In the genomic region with DNA sequence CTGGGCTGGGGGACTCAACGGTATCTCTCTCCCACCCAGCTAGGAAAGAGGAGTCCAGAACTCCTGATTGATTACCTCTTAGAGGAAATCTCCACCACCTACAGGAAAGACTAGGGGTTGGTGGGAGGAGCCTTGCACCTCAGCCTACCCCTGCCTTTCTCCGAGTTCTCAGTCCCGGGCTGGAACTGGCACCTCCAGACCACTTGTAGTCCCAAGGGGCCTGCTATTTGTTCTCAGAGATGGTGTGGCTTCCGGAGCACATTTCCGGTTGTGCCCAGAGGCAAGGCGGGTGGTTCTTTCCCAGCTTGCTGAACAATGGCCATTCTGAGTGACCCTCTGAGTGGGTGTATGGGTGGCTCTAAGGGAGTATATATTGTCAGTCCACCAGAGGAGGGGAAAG, we compare ENCODE assay signal across 12 mouse cellular contexts. TPM values are rescaled to one million over a fixed set of nuclear protein-coding genes. Genes with fewer than 3 reads are reported as not detected.
DNase-seq lines count a peak whose midpoint lies in the region; ATAC-seq and TF ChIP-seq lines count a peak whose summit lies in the region.
"Had no signal": no experiment of that assay in that cellular context is flagged by ENCODE, and none has a peak within 500 bp of the region (broad histone marks: within the 10 kb centered on the region; RNA-seq: fewer than 3 reads in every experiment).

No protein-coding gene starts in this region.

- no peak for ATAC-seq in hindbrain, embryonic 12.5 days (ENCODE audit: low FRiP score)
- ATAC-seq in hematopoietic stem cell, adult 5-6 weeks (replicated peaks in 1 of 2; ENCODE audit: insufficient read depth in 1 of 2, low FRiP score in 2 of 2, low TSS enrichment in 1 of 2, low read depth in 1 of 2, poor library complexity in 2 of 2, severe bottlenecking in 2 of 2), result peak; percentile 58 to 67; a peak in 3 of 4 replicates
- no peak for ATAC-seq in hindbrain, embryonic 14.5 days (ENCODE audit: low FRiP score)
- ATAC-seq: intestine, embryonic 16.5 days had no signal

- no peak overlapping the region for H3K4me3 ChIP-seq in hindbrain, embryonic 10.5 days
- H3K4me3 ChIP-seq in hindbrain, embryonic 12.5 days, result no peak overlapping the region
- H3K4me3 ChIP-seq in ES-Bruce4 (ENCODE audit: low read depth, low read length), result no peak overlapping the region
- no peak overlapping the region for H3K4me3 ChIP-seq in hindbrain, embryonic 14.5 days (replicated peaks; ENCODE audit: low read length)
- H3K4me3 ChIP-seq: limb, embryonic 13.5 days had no signal

- TF ChIP-seq POLR2A in ES-Bruce4 (IDR thresholded peaks at IDR 0.05; ENCODE audit: insufficient read depth, low read length), result no peak

- DNase-seq in hindbrain, embryonic 10.5 days (ENCODE audit: low spot score), result no peak
- peak; percentile 80 for DNase-seq in lung, postnatal 10 days
- DNase-seq in ovary, postnatal 10 days (ENCODE audit: low spot score), result no peak
- no peak for DNase-seq in right cerebral cortex, adult 18-20 months
- no peak for DNase-seq in hindbrain, embryonic 14.5 days (ENCODE audit: low spot score)
- DNase-seq: cerebellum, postnatal 25 days; gastrocnemius, postnatal 25 days had no signal

- H3K4me1 ChIP-seq in hindbrain, embryonic 10.5 days (replicated peaks), result peaks cover 33% of the 10 kb centered on the region
- H3K4me1 ChIP-seq in hindbrain, embryonic 12.5 days, result peaks cover 13% of the 10 kb centered on the region
- peaks cover 2% of the 10 kb centered on the region for H3K4me1 ChIP-seq in ES-Bruce4 (ENCODE audit: control insufficient read depth, insufficient read depth, low read length)
- no peaks in the 10 kb centered on the region for H3K4me1 ChIP-seq in hindbrain, embryonic 14.5 days (replicated peaks; ENCODE audit: control insufficient read depth, insufficient read depth, low read length)

- WGBS in hindbrain, embryonic 10.5 days, result 75% methylated on average over 6 of the region's 6 CpGs
- 70% methylated on average over 6 of the region's 6 CpGs for WGBS in hindbrain, embryonic 12.5 days
- whole genome bisulfite sequencing in hindbrain, embryonic 14.5 days, result 73% methylated on average over 6 of the region's 6 CpGs

- TF ChIP-seq CTCF in ES-Bruce4 (IDR thresholded peaks at IDR 0.05; ENCODE audit: low read depth, low read length), result no peak

- H3K27me3 ChIP-seq in hindbrain, embryonic 10.5 days (ENCODE audit: insufficient read depth, poor library complexity, severe bottlenecking), result 0 out of 2 replicates have a peak, but pooled peaks cover 4% of the 10 kb centered on the region
- H3K27me3 ChIP-seq in hindbrain, embryonic 12.5 days, result no peaks in the 10 kb centered on the region
- no peaks in the 10 kb centered on the region for H3K27me3 ChIP-seq in ES-Bruce4 (ENCODE audit: control insufficient read depth, insufficient read depth, low read length, poor library complexity, severe bottlenecking)
- H3K27me3 ChIP-seq in hindbrain, embryonic 14.5 days (ENCODE audit: control insufficient read depth, insufficient read depth, low read length), result no peaks in the 10 kb centered on the region
- H3K27me3 ChIP-seq: limb, embryonic 13.5 days had no signal

- H3K36me3 ChIP-seq in hindbrain, embryonic 10.5 days, result 0 out of 2 replicates have a peak, but pooled peaks cover 5% of the 10 kb centered on the region
- H3K36me3 ChIP-seq in hindbrain, embryonic 12.5 days, result no peaks in the 10 kb centered on the region
- H3K36me3 ChIP-seq in ES-Bruce4 (ENCODE audit: control insufficient read depth, insufficient read depth, low read length, poor library complexity, severe bottlenecking), result no peaks in the 10 kb centered on the region
- H3K36me3 ChIP-seq in hindbrain, embryonic 14.5 days (replicated peaks; ENCODE audit: control insufficient read depth, insufficient read depth), result no peaks in the 10 kb centered on the region
- H3K36me3 ChIP-seq: limb, embryonic 13.5 days had no signal

- 0 out of 2 replicates have a peak, but pooled peaks have one; percentile 18 for TF ChIP-seq EP300 in ES-Bruce4 (IDR thresholded peaks at IDR 0.05; ENCODE audit: insufficient read depth, low read depth, low read length)

- no peaks in the 10 kb centered on the region for H3K9me3 ChIP-seq in hindbrain, embryonic 10.5 days
- no peaks in the 10 kb centered on the region for H3K9me3 ChIP-seq in hindbrain, embryonic 12.5 days (replicated peaks)
- H3K9me3 ChIP-seq in ES-Bruce4 (replicated peaks; ENCODE audit: control insufficient read depth, insufficient read depth, low read length, poor library complexity, severe bottlenecking), result no peaks in the 10 kb centered on the region
- H3K9me3 ChIP-seq in hindbrain, embryonic 14.5 days (ENCODE audit: control insufficient read depth, low read length), result no peaks in the 10 kb centered on the region
- H3K9me3 ChIP-seq: limb, embryonic 13.5 days had no signal

- peak overlapping the region; percentile 59 for H3K27ac ChIP-seq in hindbrain, embryonic 10.5 days
- H3K27ac ChIP-seq in hindbrain, embryonic 12.5 days, result no peak overlapping the region
- no peak overlapping the region for H3K27ac ChIP-seq in ES-Bruce4 (ENCODE audit: insufficient read depth, low read length)
- no peak overlapping the region for H3K27ac ChIP-seq in hindbrain, embryonic 14.5 days
- H3K27ac ChIP-seq: limb, embryonic 13.5 days had no signal

- no peak overlapping the region for H3K4me2 ChIP-seq in hindbrain, embryonic 12.5 days (replicated peaks)
- H3K4me2 ChIP-seq in hindbrain, embryonic 14.5 days (replicated peaks), result no peak overlapping the region
- H3K4me2 ChIP-seq: limb, embryonic 13.5 days had no signal

- no peak overlapping the region for H3K9ac ChIP-seq in hindbrain, embryonic 12.5 days
- no peak overlapping the region for H3K9ac ChIP-seq in ES-Bruce4 (ENCODE audit: low read depth, poor library complexity, severe bottlenecking)
- H3K9ac ChIP-seq in hindbrain, embryonic 14.5 days, result no peak overlapping the region
- H3K9ac ChIP-seq: limb, embryonic 13.5 days had no signal

RNA-seq across cellular contexts. Expression of gene Sema3g, which starts 10.6 kb away (rescaled TPM):
- polyA plus RNA-seq in hindbrain, embryonic 10.5 days (2016; fragmentation: Nextera tagmentation; extraction: Ambion mirVana), result 0.78 and 0.91 TPM in 2 replicates
- polyA plus RNA-seq in hindbrain, embryonic 12.5 days (2016; fragmentation: Nextera tagmentation; extraction: Ambion mirVana), result 0.79 and 1.2 TPM in 2 replicates
- polyA plus RNA-seq in ES-Bruce4 (2011; ENCODE audit: insufficient read depth, insufficient read length, low read depth, missing spikeins), result not detected in 2 replicates
- total RNA-seq in hematopoietic stem cell, adult 5-6 weeks (2017), result 0.06 and 0.20 TPM in 2 replicates
- 0.27 and 0.32 TPM in 2 replicates for polyA plus RNA-seq in hindbrain, embryonic 14.5 days (2014; fragmentation: Nextera tagmentation; extraction: Ambion mirVana)

RNA-seq across cellular contexts. Expression of gene Nisch, which starts 11.5 kb away (rescaled TPM):
- 432 and 459 TPM in 2 replicates for polyA plus RNA-seq in hindbrain, embryonic 10.5 days (2016; fragmentation: Nextera tagmentation; extraction: Ambion mirVana)
- polyA plus RNA-seq in hindbrain, embryonic 12.5 days (2016; fragmentation: Nextera tagmentation; extraction: Ambion mirVana), result 464 and 474 TPM in 2 replicates
- 335 and 342 TPM in 2 replicates for polyA plus RNA-seq in ES-Bruce4 (2011; ENCODE audit: insufficient read depth, insufficient read length, low read depth, missing spikeins)
- total RNA-seq in hematopoietic stem cell, adult 5-6 weeks (2017), result 101 and 126 TPM in 2 replicates
- 304 and 309 TPM in 2 replicates for polyA plus RNA-seq in hindbrain, embryonic 14.5 days (2014; fragmentation: Nextera tagmentation; extraction: Ambion mirVana)

RNA-seq across cellular contexts. Expression of gene Tnnc1, which starts 20.1 kb away (rescaled TPM):
- polyA plus RNA-seq in hindbrain, embryonic 10.5 days (2016; fragmentation: Nextera tagmentation; extraction: Ambion mirVana), result 1.5 and 4.3 TPM in 2 replicates
- polyA plus RNA-seq in hindbrain, embryonic 12.5 days (2016; fragmentation: Nextera tagmentation; extraction: Ambion mirVana), result 10.5 and 49.9 TPM in 2 replicates
- polyA plus RNA-seq in ES-Bruce4 (2011; ENCODE audit: insufficient read depth, insufficient read length, low read depth, missing spikeins), result 7.6 and 9.5 TPM in 2 replicates
- not detected in 2 replicates for total RNA-seq in hematopoietic stem cell, adult 5-6 weeks (2017)
- polyA plus RNA-seq in hindbrain, embryonic 14.5 days (2014; fragmentation: Nextera tagmentation; extraction: Ambion mirVana), result 2.4 and 3.2 TPM in 2 replicates

RNA-seq across cellular contexts. Expression of gene Phf7, which starts 22.9 kb away (rescaled TPM):
- polyA plus RNA-seq in hindbrain, embryonic 10.5 days (2016; fragmentation: Nextera tagmentation; extraction: Ambion mirVana), result 12.7 and 13.1 TPM in 2 replicates
- polyA plus RNA-seq in hindbrain, embryonic 12.5 days (2016; fragmentation: Nextera tagmentation; extraction: Ambion mirVana), result 12.4 TPM in 2 replicates
- polyA plus RNA-seq in ES-Bruce4 (2011; ENCODE audit: insufficient read depth, insufficient read length, low read depth, missing spikeins), result 14.0 and 15.3 TPM in 2 replicates
- 14.6 and 21.7 TPM in 2 replicates for total RNA-seq in hematopoietic stem cell, adult 5-6 weeks (2017)
- polyA plus RNA-seq in hindbrain, embryonic 14.5 days (2014; fragmentation: Nextera tagmentation; extraction: Ambion mirVana), result 10.4 and 10.7 TPM in 2 replicates

RNA-seq across cellular contexts. Expression of gene Bap1, which starts 23.0 kb away (rescaled TPM):
- 121 and 137 TPM in 2 replicates for polyA plus RNA-seq in hindbrain, embryonic 10.5 days (2016; fragmentation: Nextera tagmentation; extraction: Ambion mirVana)
- polyA plus RNA-seq in hindbrain, embryonic 12.5 days (2016; fragmentation: Nextera tagmentation; extraction: Ambion mirVana), result 110 and 112 TPM in 2 replicates
- 42.2 and 44.3 TPM in 2 replicates for polyA plus RNA-seq in ES-Bruce4 (2011; ENCODE audit: insufficient read depth, insufficient read length, low read depth, missing spikeins)
- total RNA-seq in hematopoietic stem cell, adult 5-6 weeks (2017), result 58.2 and 72.6 TPM in 2 replicates
- polyA plus RNA-seq in hindbrain, embryonic 14.5 days (2014; fragmentation: Nextera tagmentation; extraction: Ambion mirVana), result 93.3 and 94.1 TPM in 2 replicates

Comparison
In these comparisons a context has a peak if more than half of its experiments do, and no peak if none do; other contexts are left out.
1. ATAC-seq: peak in hematopoietic stem cell, adult 5-6 weeks (2 of 2); none in hindbrain, embryonic 12.5 days (single experiment) and hindbrain, embryonic 14.5 days (single experiment).